Mouse (Mus musculus): ENCODE measurements around the gene Tmem150c. TPM values are rescaled to one million over a fixed set of nuclear protein-coding genes. Genes with fewer than 3 reads are reported as not detected.

Gene Tmem150c
- polyA plus RNA-seq, 2 experiments: 0.24 to 0.37 TPM

- Histone ChIP-seq H3K4me1 (replicated peaks; ENCODE audit: control insufficient read depth in 2 of 2, insufficient read depth in 2 of 2, low read length in 1 of 2) (peaks cover 3 to 10% of the 10 kb centered on the region in 2 experiments), H3K9me3 (ENCODE audit: control insufficient read depth, low read length) (no peaks in the 10 kb centered on the region), H3K4me3 (ENCODE audit: insufficient read depth in 1 of 2, low read depth in 2 of 2, low read length in 2 of 2) (no peak overlapping the region), H3K4me2 (ENCODE audit: low read depth) (no peak overlapping the region; the same call in 1 of the 2 replicates), H3K36me3 (replicated peaks; ENCODE audit: control insufficient read depth, insufficient read depth, low read depth) (peaks cover 49% of the 10 kb centered on the region), H3K27ac (no peak overlapping the region), H3K27me3 (ENCODE audit: control insufficient read depth, insufficient read depth, low read length) (no peaks in the 10 kb centered on the region), H3K9ac (replicated peaks) (no peak overlapping the region)
- 73% methylated on average over 7 of the region's 7 CpGs for WGBS (ENCODE audit: insufficient replicate concordance)
- TF ChIP-seq CTCF (IDR thresholded peaks at IDR 0.05; ENCODE audit: low read depth) (0 out of 2 replicates have a peak, but pooled peaks have one; percentile 12), EP300 (IDR thresholded peaks at IDR 0.05; ENCODE audit: low read depth) (no peak)
- ATAC-seq (ENCODE audit: insufficient read depth): no peak
- DNase-seq (ENCODE audit: low read depth in 3 of 3, low spot score in 3 of 3): no peak
Observed at GRCm38 (mm10) chr5:100035950-100036349, 123.7 kb downstream of the Tmem150c start.

- H3K27ac ChIP-seq: no peak overlapping the region
- no peak overlapping the region for H3K4me2 ChIP-seq (ENCODE audit: low read depth)
- no peak overlapping the region for H3K9ac ChIP-seq (replicated peaks)
- ATAC-seq (ENCODE audit: insufficient read depth) (no peak), DNase-seq (ENCODE audit: low read depth in 3 of 3, low spot score in 3 of 3) (no peak)
- no peaks in the 10 kb centered on the region for H3K9me3 ChIP-seq (ENCODE audit: control insufficient read depth, low read length)
- H3K4me3 ChIP-seq (ENCODE audit: insufficient read depth in 1 of 2, low read depth in 2 of 2, low read length in 2 of 2): no peak overlapping the region
- H3K4me1 ChIP-seq (replicated peaks; ENCODE audit: control insufficient read depth in 2 of 2, insufficient read depth in 2 of 2, low read length in 1 of 2): peaks cover 0 to 10% of the 10 kb centered on the region in 2 experiments; a peak in 2 of 4 replicates
- 74% methylated on average over 3 of the region's 3 CpGs for WGBS (ENCODE audit: insufficient replicate concordance)
- no peaks in the 10 kb centered on the region for H3K27me3 ChIP-seq (ENCODE audit: control insufficient read depth, insufficient read depth, low read length)
- no peak for TF ChIP-seq EP300 (IDR thresholded peaks at IDR 0.05; ENCODE audit: low read depth)
- no peak for TF ChIP-seq CTCF (IDR thresholded peaks at IDR 0.05; ENCODE audit: low read depth)
- peaks cover 49% of the 10 kb centered on the region for H3K36me3 ChIP-seq (replicated peaks; ENCODE audit: control insufficient read depth, insufficient read depth, low read depth)
Observed at GRCm38 (mm10) chr5:100032646-100033045, 127.0 kb downstream of the Tmem150c start.

GRCm38 (mm10) chr5:100032107-100032506, 127.5 kb downstream of the Tmem150c start:
- Histone ChIP-seq H3K27me3 (ENCODE audit: control insufficient read depth, insufficient read depth, low read length) (no peaks in the 10 kb centered on the region), H3K4me3 (ENCODE audit: insufficient read depth in 1 of 2, low read depth in 2 of 2, low read length in 2 of 2) (no peak overlapping the region), H3K27ac (no peak overlapping the region), H3K9me3 (ENCODE audit: control insufficient read depth, low read length) (no peaks in the 10 kb centered on the region), H3K9ac (replicated peaks) (no peak overlapping the region), H3K36me3 (replicated peaks; ENCODE audit: control insufficient read depth, insufficient read depth, low read depth) (peaks cover 45% of the 10 kb centered on the region), H3K4me2 (ENCODE audit: low read depth) (no peak overlapping the region), H3K4me1 (replicated peaks; ENCODE audit: control insufficient read depth in 2 of 2, insufficient read depth in 2 of 2, low read length in 1 of 2) (peaks cover 0 to 7% of the 10 kb centered on the region in 2 experiments; a peak in 2 of 4 replicates)
- ATAC-seq (ENCODE audit: insufficient read depth) (no peak), DNase-seq (ENCODE audit: low read depth in 3 of 3, low spot score in 3 of 3) (no peak)
- TF ChIP-seq CTCF (IDR thresholded peaks at IDR 0.05; ENCODE audit: low read depth) (0 out of 2 replicates have a peak, but pooled peaks have one; percentile 13), EP300 (IDR thresholded peaks at IDR 0.05; ENCODE audit: low read depth) (no peak)
- 96% methylated on average over 2 of the region's 2 CpGs for WGBS (ENCODE audit: insufficient replicate concordance)

- H3K36me3 ChIP-seq (replicated peaks; ENCODE audit: control insufficient read depth, insufficient read depth, low read depth): peaks cover 25% of the 10 kb centered on the region
- peaks cover 3 to 5% of the 10 kb centered on the region in 2 experiments for H3K4me1 ChIP-seq (replicated peaks; ENCODE audit: control insufficient read depth in 2 of 2, insufficient read depth in 2 of 2, low read length in 1 of 2)
- 55% methylated on average over 6 of the region's 6 CpGs for WGBS (ENCODE audit: insufficient replicate concordance)
- DNase-seq (ENCODE audit: low read depth in 3 of 3, low spot score in 3 of 3) (no peak), ATAC-seq (ENCODE audit: insufficient read depth) (peak; percentile 17; the same call in 1 of the 2 replicates)
- no peak overlapping the region for H3K4me3 ChIP-seq (ENCODE audit: insufficient read depth in 1 of 2, low read depth in 2 of 2, low read length in 2 of 2)
- no peak overlapping the region for H3K9ac ChIP-seq (replicated peaks)
- H3K4me2 ChIP-seq (ENCODE audit: low read depth): no peak overlapping the region
- H3K27ac ChIP-seq: no peak overlapping the region
- TF ChIP-seq CTCF (IDR thresholded peaks at IDR 0.05; ENCODE audit: low read depth): no peak
- TF ChIP-seq EP300 (IDR thresholded peaks at IDR 0.05; ENCODE audit: low read depth): no peak
- no peaks in the 10 kb centered on the region for H3K9me3 ChIP-seq (ENCODE audit: control insufficient read depth, low read length)
- no peaks in the 10 kb centered on the region for H3K27me3 ChIP-seq (ENCODE audit: control insufficient read depth, insufficient read depth, low read length)
Observed at GRCm38 (mm10) chr5:100030069-100030468, 129.5 kb downstream of the Tmem150c start.

Other genes with a start within 250 kb of the Tmem150c start
- 68.1 and 157 TPM in 2 replicates for gene Hnrnpd, start 180.9 kb downstream of the Tmem150c start, polyA plus RNA-seq (2012; rRNA removed)
- gene Hnrnpd, start 180.9 kb downstream of the Tmem150c start, polyA plus RNA-seq (2014; fragmentation: Nextera tagmentation; extraction: Ambion mirVana): 62.4 and 64.4 TPM in 2 replicates
- 1.5 and 2.3 TPM in 2 replicates for gene 4930524J08Rik, start 180.7 kb downstream of the Tmem150c start, polyA plus RNA-seq (2012; rRNA removed)
- 0.25 and 0.47 TPM in 2 replicates for gene 4930524J08Rik, start 180.7 kb downstream of the Tmem150c start, polyA plus RNA-seq (2014; fragmentation: Nextera tagmentation; extraction: Ambion mirVana)
- gene Hnrnpdl, start 120.1 kb downstream of the Tmem150c start, polyA plus RNA-seq (2012; rRNA removed): 77.5 and 115 TPM in 2 replicates
- gene Hnrnpdl, start 120.1 kb downstream of the Tmem150c start, polyA plus RNA-seq (2014; fragmentation: Nextera tagmentation; extraction: Ambion mirVana): 49.2 and 57.2 TPM in 2 replicates
- gene Enoph1, start 119.8 kb downstream of the Tmem150c start, polyA plus RNA-seq (2012; rRNA removed): 9.5 and 14.3 TPM in 2 replicates
- 14.7 and 15.1 TPM in 2 replicates for gene Enoph1, start 119.8 kb downstream of the Tmem150c start, polyA plus RNA-seq (2014; fragmentation: Nextera tagmentation; extraction: Ambion mirVana)

Data from liver, embryonic 14.5 days (tissue).